Mouse (Mus musculus) adrenal gland, adult 18-20 months (tissue): Measurements from ENCODE around the gene Cfd. TPM values are rescaled to one million over a fixed set of nuclear protein-coding genes. Genes with fewer than 3 reads are reported as not detected.

Experiments used
- DNase-seq, 2 experiments: peaks; one replicate each; pipeline ENCODE4 v3.0.0; 2021 to 2022; ENCODE audit warnings: low spot score in 2 of 2
- total RNA-seq, 2 experiments: library from RNA; stranded (reverse); gene quantifications; 1 replicate in 1 of 2; 2 replicates in 1 of 2; pipeline ENCODE4 v1.2.3; 2021

Cfd gene
- total RNA-seq, 2 experiments from 2014 or later, result 1,757 to 2,495 TPM

- DNase-seq, result no peak
These were observed 25.4 kb downstream of the Cfd start for GRCm38 (mm10) chr10:79916081-79916480.

- peak; percentile 90 to 92 for DNase-seq
These were observed 26.3 kb downstream of the Cfd start, which contains the start of gene Kiss1r for GRCm38 (mm10) chr10:79916808-79917531. Kiss1r (plus strand) TSS chr10:79916971.

- DNase-seq, result no peak
These were observed 27.0 kb downstream of the Cfd start for GRCm38 (mm10) chr10:79917532-79918100.

GRCm38 (mm10) chr10:79918231-79919078 is 27.8 kb downstream of the Cfd start:
- DNase-seq, result no peak

GRCm38 (mm10) chr10:79919251-79919849 is 28.7 kb downstream of the Cfd start:
- no peak for DNase-seq

GRCm38 (mm10) chr10:79920056-79920890 is 29.6 kb downstream of the Cfd start:
- no peak for DNase-seq

- no peak for DNase-seq
These were observed 30.4 kb downstream of the Cfd start, which contains the start of gene R3hdm4 for GRCm38 (mm10) chr10:79920958-79921535. R3hdm4 (minus strand) TSS chr10:79921208.

GRCm38 (mm10) chr10:79921572-79921971 is 30.9 kb downstream of the Cfd start:
- DNase-seq, result no peak

GRCm38 (mm10) chr10:79924998-79925784 is 34.5 kb downstream of the Cfd start:
- DNase-seq, result peak; percentile 96 to 97

GRCm38 (mm10) chr10:79925785-79926490 is 35.3 kb downstream of the Cfd start:
- no peak for DNase-seq

- DNase-seq, result peak; percentile 86 to 89
These were observed 36.1 kb downstream of the Cfd start, which contains the start of gene Arid3a for GRCm38 (mm10) chr10:79926491-79927323. Arid3a (plus strand) TSS chr10:79927043.

- peak in 1 of 2 experiments; percentile 53 for DNase-seq
These were observed 36.8 kb downstream of the Cfd start for GRCm38 (mm10) chr10:79927324-79928029.

GRCm38 (mm10) chr10:79928030-79928694 is 37.5 kb downstream of the Cfd start:
- DNase-seq, result peak; percentile 40 to 61

GRCm38 (mm10) chr10:79928907-79929701 is 38.5 kb downstream of the Cfd start:
- DNase-seq, result no peak
